Mouse (Mus musculus): ENCODE data around the gene Pkhd1.
"Not testable (repeated sequence)": the region's sequence is repeated elsewhere in the genome, so short reads cannot be mapped to it uniquely, and the experiment has no call there.

Gene Pkhd1

DNA sequence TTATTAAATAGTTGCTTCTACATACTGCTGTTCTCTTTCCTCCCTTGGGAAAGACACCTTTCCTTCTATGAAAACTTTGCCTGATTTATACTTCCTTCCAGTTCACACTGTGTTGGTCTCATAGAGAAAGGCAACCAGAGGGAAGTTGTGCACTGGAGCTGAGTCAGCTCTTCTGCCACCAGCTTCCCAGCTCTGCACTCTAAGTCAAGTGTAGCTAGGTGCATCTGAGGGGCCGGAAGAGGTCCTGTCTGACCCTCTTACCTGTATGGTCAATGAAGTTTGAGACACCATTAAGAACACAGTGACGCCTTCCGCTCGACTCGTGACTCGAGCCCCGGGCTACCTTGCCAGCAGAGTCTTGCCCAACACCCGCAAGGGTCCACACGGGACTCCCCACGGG lies 131.8 kb downstream of the Pkhd1 start:
- DNase-seq (ENCODE audit: low spot score in 2 of 2), result no peak

DNA sequence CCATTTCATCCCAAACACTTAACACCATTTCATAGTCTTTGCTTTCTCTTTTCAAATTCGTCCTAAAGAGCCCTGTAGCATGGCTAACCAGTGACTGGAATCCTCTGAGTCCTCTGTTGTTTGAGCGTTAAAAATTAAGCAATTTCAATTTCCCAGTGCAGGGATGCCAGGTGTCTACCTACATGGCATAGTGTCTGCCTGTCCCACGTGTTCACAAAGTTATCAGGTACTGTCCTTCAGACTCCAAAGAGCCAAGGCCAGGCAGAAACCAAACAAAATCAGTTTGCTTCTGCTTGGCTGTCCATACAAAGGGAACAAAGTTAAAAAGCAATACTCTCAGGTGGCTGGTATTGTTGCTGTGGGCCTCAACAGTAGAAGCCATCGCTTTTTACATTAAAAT lies 136.0 kb downstream of the Pkhd1 start:
- DNase-seq (ENCODE audit: low spot score in 2 of 2), result no peak

GRCm38 (mm10) chr1:20478695-20479094 lies 139.2 kb downstream of the Pkhd1 start:
- DNase-seq (ENCODE audit: low spot score in 2 of 2), result no peak

DNA sequence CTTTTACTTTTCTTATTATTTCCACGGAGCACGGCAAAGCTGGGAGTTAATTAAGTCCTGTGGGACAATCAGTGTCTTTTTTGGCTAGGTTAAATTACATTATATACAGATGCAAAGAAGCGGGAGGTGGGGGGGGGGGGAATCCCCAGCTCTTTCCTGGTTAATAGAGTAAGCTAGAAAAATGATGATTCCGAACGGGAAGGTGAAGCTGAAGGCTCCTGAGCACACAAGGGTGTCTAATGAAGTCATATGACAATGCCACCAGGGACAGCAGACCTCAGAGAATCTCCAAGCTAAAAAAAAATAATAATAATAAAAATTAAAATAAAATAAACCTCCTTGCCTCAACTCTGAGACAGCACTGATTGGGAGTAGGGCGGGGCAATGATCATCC lies 139.6 kb downstream of the Pkhd1 start:
- no peak for DNase-seq (ENCODE audit: low spot score in 2 of 2)

DNA sequence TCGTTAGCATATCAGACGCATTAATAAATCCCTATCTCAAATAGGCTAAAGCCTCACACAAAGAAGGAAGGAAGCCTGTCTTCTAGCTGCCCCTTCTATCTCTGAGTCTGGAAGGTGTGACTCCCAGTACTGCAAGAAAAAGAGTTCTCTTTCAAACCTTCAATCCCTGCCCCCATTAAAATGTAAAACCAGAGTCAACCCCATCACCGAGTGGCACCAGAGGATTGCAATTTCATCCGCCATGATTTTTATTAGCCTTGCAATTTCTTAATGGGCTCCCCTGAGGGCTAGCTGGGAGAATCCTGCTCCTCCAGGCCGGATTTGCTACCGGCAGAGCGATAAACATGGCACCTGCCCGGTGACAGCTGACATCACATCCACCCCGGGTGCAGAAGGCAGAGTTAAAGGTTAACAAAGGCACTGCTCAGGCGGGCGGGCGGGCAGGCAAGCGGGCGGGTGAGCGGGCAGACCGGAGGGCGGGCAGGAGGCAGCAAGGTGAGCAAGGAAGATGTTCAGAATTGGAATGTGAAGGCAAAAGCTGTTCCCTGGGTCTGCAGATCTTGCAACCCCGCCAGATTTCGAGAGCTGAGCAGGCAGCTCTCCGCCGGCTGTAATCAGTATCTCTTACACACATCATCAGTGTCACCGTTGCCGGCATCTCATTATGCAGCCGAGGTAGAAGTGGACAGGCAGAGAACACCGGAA lies 140.2 kb downstream of the Pkhd1 start:
- no peak for DNase-seq (ENCODE audit: low spot score in 2 of 2)

- DNase-seq (ENCODE audit: low spot score in 2 of 2), result no peak
These were observed 147.1 kb downstream of the Pkhd1 start for GRCm38 (mm10) chr1:20470770-20471169.

GRCm38 (mm10) chr1:20470317-20470716 lies 147.5 kb downstream of the Pkhd1 start:
- no peak for DNase-seq (ENCODE audit: low spot score in 2 of 2)

DNA sequence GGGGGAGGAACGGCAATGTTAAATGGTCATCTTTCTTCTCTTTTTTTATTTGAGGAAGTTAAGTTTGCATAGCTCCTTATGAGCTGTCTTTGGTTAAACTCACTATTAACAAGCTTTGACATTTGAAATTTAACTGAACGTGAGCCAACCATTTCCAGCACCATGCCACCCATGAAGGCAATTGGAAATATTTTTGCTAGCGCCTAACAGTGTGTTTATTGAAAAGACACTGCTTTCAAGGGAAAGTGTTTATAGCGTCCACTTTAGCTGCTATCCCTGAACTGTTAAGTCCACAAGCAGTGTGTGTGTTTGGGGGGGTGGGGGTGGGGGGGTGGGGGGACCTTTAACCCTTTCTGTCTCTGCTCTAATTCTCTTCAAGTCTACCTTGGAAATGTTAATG lies 151.4 kb downstream of the Pkhd1 start:
- no peak for DNase-seq (ENCODE audit: low spot score in 2 of 2)

GRCm38 (mm10) chr1:20454621-20455020 lies 163.2 kb downstream of the Pkhd1 start:
- no peak for DNase-seq (ENCODE audit: low spot score in 2 of 2)

DNA sequence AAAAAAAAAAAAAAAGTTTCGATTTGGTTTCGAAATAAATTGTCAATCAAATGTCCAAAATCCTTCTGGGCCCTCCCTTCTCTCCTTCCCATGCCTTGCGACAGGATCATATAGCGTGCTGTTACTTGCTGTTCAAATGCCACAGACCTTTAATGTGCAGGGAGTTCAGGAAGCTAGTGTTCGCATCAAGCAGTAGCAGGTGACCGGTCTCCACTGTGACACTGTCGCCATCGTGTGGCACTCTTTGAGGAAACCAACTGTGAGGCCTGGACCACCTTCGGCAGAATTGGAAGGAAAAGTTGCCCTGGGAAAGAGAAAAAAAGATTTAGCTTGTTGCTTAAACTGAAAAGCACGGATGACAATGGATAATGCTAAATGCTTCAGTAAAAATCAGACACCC lies 167.8 kb downstream of the Pkhd1 start:
- no peak for DNase-seq (ENCODE audit: low spot score in 2 of 2)

GRCm38 (mm10) chr1:20432026-20432425 lies 185.8 kb downstream of the Pkhd1 start:
- DNase-seq (ENCODE audit: low spot score in 2 of 2), result not testable (repeated sequence)

DNA sequence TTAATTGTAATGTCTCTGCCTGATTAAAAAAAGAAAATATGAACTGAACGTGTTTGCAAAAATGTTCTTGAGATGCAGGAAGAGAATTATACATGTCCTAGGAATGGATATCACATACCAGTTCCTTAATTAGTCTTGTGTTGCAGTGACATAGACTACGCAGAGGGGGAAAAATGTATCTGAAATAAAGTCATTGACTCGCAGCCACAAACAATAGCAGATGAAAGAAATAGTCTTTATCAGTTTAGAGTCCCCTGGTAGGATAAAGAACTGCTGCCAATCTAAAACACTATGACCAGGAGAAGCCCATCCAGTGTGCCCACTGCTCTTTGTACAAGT lies 188.8 kb downstream of the Pkhd1 start:
- no peak for DNase-seq (ENCODE audit: low spot score in 2 of 2)

- no peak for DNase-seq (ENCODE audit: low spot score in 2 of 2)
These were observed 189.4 kb downstream of the Pkhd1 start for GRCm38 (mm10) chr1:20428370-20429055.

GRCm38 (mm10) chr1:20409411-20409967 lies 208.4 kb downstream of the Pkhd1 start:
- no peak for DNase-seq (ENCODE audit: low spot score in 2 of 2)

GRCm38 (mm10) chr1:20398319-20398718 lies 219.5 kb downstream of the Pkhd1 start:
- no peak for DNase-seq (ENCODE audit: low spot score in 2 of 2)

- no peak for DNase-seq (ENCODE audit: low spot score in 2 of 2)
These were observed 253.4 kb downstream of the Pkhd1 start for GRCm38 (mm10) chr1:20364437-20364836.

- no peak for DNase-seq (ENCODE audit: low spot score in 2 of 2)
These were observed 273.2 kb downstream of the Pkhd1 start for GRCm38 (mm10) chr1:20344651-20345050.

DNA sequence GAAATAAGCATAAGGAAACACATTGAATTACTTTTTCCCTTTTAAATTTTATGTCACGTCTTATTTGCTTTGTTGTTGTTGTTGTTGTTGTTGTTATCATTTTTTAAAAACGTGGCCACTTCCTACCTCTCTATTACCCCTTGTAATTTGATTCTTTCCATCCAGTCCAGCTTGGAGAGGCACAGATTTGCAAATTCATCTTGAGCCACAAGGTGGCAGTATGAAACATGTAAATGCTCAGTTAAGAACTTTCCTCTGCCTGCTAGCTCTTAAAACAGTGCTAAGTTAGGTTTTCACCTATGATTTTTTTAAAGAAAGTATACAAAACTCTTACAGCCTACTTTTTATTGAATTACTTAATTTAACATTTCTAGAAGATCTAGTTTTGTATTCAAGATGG lies 306.4 kb downstream of the Pkhd1 start:
- no peak for DNase-seq (ENCODE audit: low spot score in 2 of 2)

DNA sequence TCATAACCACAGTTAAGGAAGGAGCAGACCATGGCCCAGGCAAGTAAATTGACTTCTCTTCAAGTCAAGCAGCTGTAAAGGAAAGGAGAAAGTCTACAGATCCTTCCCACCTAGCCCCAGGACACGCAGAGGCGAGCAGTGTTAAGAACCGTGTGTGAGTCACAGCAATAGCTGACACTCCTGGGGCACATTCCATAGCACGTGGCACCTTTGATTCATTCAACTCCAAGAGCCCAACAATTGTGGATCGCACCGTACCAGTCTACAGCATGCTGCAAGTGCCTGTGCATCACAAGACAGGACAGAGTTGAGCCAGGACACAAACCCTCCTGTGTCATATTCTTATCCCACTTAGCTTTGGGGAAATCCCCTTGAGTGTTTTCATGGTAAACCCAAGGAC lies 306.9 kb downstream of the Pkhd1 start:
- no peak for DNase-seq (ENCODE audit: low spot score in 2 of 2)

DNA sequence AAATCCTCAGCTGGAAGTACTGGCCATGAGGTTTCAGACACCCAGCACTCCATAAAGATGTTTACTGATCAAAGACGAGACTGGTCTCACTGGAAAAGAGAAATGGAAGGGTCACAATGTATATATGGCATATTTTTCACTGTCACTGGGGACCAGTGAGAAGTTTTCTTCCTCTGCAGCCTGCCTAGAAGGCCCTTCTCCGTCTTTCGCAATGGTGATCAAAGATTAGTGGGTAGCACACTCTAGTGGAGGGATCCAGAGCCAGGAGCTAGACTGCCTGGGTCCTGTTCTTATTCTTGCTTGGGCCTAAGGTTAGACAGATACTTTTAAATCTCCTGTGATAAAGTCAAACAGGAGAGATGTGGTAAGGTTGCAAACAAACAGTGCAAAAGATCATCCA lies 311.7 kb downstream of the Pkhd1 start:
- DNase-seq (ENCODE audit: low spot score in 2 of 2), result no peak

DNA sequence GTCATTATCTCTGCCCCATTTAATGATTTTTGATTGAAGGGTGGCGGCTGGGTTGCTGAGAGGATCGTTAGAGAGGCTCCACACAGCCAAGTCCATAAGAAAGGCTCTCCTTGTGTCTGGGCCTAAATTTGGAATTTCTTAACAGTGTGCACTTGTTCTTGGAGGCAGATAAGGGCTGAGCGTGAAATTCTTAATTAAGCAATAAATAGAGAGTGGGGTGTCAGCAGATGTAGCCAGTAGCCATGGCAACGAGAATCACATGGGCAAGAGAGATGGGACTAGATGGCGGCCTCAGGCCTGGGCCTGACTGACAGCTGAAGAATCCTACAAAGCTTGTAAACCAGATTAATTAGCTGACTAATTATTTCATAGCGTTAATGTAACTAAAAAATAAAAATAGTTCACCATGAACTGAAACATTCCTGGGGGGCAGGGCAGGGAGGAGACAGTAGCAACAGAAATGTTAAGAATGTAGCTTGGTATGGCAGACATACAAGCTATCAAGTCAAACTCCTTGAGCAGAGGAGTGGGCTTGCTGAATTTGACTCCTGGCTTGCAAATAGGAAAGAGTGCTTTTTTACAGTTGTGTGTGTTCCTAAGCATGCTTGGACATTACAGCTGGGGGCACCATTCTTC lies 314.8 kb downstream of the Pkhd1 start:
- no peak for DNase-seq (ENCODE audit: low spot score in 2 of 2)

GRCm38 (mm10) chr1:20302187-20302942 lies 315.5 kb downstream of the Pkhd1 start:
- no peak for DNase-seq (ENCODE audit: low spot score in 2 of 2)

All from spleen, postnatal 36 days (tissue).